Mouse (Mus musculus) limb, embryonic 14.5 days (tissue): Measurements from ENCODE around the gene Fbn1. TPM values are rescaled to one million over a fixed set of nuclear protein-coding genes. Genes with fewer than 3 reads are reported as not detected.

Experiments used
- ATAC-seq: fragments of 200-750 bp; cut with Nextera tagmentation; 2 replicates; pipeline ENCODE4 v1.8.0; 2017; ENCODE audit warnings: low read depth, moderate number of reproducible peaks, moderate TSS enrichment; ENCODE audit not compliant: low FRiP score
- DNase-seq: peaks from one replicate; pipeline ENCODE4 v3.0.0-alpha.2; 2015; ENCODE audit warnings: low spot score
- H3K27ac ChIP-seq: fragments of 300-500 bp; sonication (generic); replicated peaks from 2 replicates; pipeline ENCODE4 v1.5.1; 2014; ENCODE audit warnings: low read depth, mild to moderate bottlenecking, low read length, moderate library complexity, mixed read lengths
- H3K27me3 ChIP-seq: fragments of 300-500 bp; sonication (generic); 2 replicates; pipeline ENCODE4 v1.6.1; 2014; ENCODE audit warnings: low read length, mixed read lengths; ENCODE audit not compliant: control insufficient read depth, insufficient read depth
- H3K36me3 ChIP-seq: fragments of 300-500 bp; sonication (generic); 2 replicates; pipeline ENCODE4 v1.6.1; 2014; ENCODE audit warnings: mild to moderate bottlenecking, low read length, moderate library complexity, mixed read lengths; ENCODE audit not compliant: control insufficient read depth, insufficient read depth
- H3K4me1 ChIP-seq: fragments of 300-500 bp; sonication (generic); 2 replicates; pipeline ENCODE4 v1.6.1; 2014; ENCODE audit warnings: antibody characterized with exemption, low read length, mixed read lengths; ENCODE audit not compliant: control insufficient read depth, insufficient read depth
- H3K4me2 ChIP-seq: fragments of 300-500 bp; sonication (generic); replicated peaks from 2 replicates; pipeline ENCODE4 v1.6.1; 2014; ENCODE audit warnings: low read depth, mild to moderate bottlenecking, low read length, moderate library complexity; ENCODE audit not compliant: severe bottlenecking
- H3K4me3 ChIP-seq: fragments of 300-500 bp; sonication (generic); replicated peaks from 2 replicates; pipeline ENCODE4 v1.5.1; 2014; ENCODE audit warnings: low read length
- H3K9ac ChIP-seq: fragments of 300-500 bp; sonication (generic); 2 replicates; pipeline ENCODE4 v1.6.1; 2014; ENCODE audit warnings: mild to moderate bottlenecking, low read depth, low read length, moderate library complexity; ENCODE audit not compliant: severe bottlenecking
- H3K9me3 ChIP-seq: fragments of 300-500 bp; sonication (generic); 2 replicates; pipeline ENCODE4 v1.6.1; 2016; ENCODE audit warnings: low read length; ENCODE audit not compliant: control insufficient read depth
- POLR2A ChIP-seq: fragments of 200-500 bp; IDR thresholded peaks from 2 replicates; pipeline ENCODE4 v1.8.0; 2012; ENCODE audit warnings: inconsistent platforms, mild to moderate bottlenecking, moderate library complexity, borderline replicate concordance; ENCODE audit not compliant: insufficient read depth, insufficient read length; ENCODE audit errors: extremely low read depth
- WGBS: fragments of 180-500 bp; shearing (Covaris S2); extraction: QIAGEN DNeasy Blood & Tissue Kit; methylation state at CpG from one replicate; pipeline ENCODE4 v1.1.7; 2014; 5-methylcytosine and 5-hydroxymethylcytosine counted together
- polyA plus RNA-seq, 2 experiments: library from polyadenylated mRNA; depleted of rRNA in 1 of 2; stranded (reverse) in 1 of 2; unstranded in 1 of 2; fragments of >200 nt; fragmentation: Nextera tagmentation in 1 of 2; extraction: Ambion mirVana in 1 of 2; gene quantifications; 2 replicates each; pipeline versions ENCODE4 v1.2.1 to v1.2.3; 2012 to 2014

The Fbn1 gene
- polyA plus RNA-seq, 2 experiments = 31.4 to 49.4 TPM

DNA sequence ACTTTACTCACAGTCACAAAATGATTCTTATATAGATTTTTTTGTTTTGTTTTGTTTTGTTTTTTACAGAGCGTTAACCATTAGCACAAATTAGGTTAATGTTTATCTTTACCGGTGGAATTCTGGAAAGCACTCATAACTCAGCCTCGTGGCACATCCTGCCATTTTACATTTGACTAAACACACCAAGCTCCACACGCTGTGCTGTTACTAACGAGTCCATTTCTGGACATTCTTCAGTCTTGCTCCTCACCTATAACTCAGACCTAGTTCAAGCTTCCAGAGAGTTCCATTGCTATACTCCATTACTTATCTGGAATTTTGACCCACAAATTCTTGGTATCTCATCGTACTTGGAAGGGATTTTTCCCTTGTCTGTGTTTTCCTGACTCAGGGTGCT is 116.2 kb downstream of the Fbn1 start:
- WGBS = 75% methylated on average over 6 of the region's 6 CpGs

GRCm38 (mm10) chr2:125389796-125390195 is 118.0 kb downstream of the Fbn1 start:
- Histone ChIP-seq H3K4me2 (no peak overlapping the region), H3K27ac (no peak overlapping the region), H3K4me3 (no peak overlapping the region), H3K9me3 (no peaks in the 10 kb centered on the region), H3K9ac (no peak overlapping the region), H3K36me3 (peaks cover 38% of the 10 kb centered on the region), H3K4me1 (no peaks in the 10 kb centered on the region), H3K27me3 (no peaks in the 10 kb centered on the region)
- no peak for DNase-seq
- 94% methylated on average over 10 of the region's 10 CpGs for WGBS
- no peak for ATAC-seq
- no peak for TF ChIP-seq POLR2A

More for the DNA sequence above, 116.2 kb downstream of the Fbn1 start:
- DNase-seq = no peak
- Histone ChIP-seq H3K9ac (no peak overlapping the region), H3K27me3 (no peaks in the 10 kb centered on the region), H3K36me3 (peaks cover 43% of the 10 kb centered on the region), H3K4me1 (no peaks in the 10 kb centered on the region), H3K27ac (no peak overlapping the region), H3K4me2 (no peak overlapping the region), H3K4me3 (no peak overlapping the region), H3K9me3 (no peaks in the 10 kb centered on the region)
- TF ChIP-seq POLR2A = no peak
- no peak for ATAC-seq

DNA sequence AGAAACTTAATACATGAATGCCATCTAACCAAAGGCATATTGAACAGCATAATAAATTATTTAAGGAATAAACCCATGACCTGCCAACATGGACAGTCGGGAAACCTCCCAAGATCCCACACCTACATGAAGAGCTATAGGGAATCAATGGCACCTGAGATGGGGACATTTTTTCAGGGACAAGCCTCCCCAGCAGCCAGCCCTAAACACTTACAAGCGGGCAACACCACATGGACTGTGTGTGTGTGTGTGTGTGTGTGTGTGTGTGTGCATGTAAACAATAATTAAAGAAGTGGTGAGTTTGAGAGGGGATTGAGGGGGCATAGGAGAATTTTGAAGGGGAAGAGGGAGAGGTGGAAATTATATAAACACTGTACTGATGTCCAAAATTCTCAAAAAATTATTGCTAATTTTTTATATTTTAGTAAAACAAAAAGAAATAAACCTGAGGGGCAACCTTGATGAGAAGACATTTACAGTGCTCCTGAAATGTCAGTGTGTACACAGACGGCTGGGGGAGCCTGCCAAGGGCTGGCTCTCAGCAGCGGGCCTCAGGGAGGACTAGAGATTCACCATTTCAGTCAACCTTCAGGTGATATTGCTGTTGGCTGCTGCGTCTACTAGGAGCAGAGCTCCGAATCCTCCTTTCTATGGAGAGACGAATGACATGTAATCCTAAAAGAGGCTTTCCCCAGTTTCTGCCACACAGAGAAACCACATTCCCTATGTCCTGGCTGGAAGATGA is 121.4 kb downstream of the Fbn1 start:
- DNase-seq = no peak
- H3K9me3 ChIP-seq = no peaks in the 10 kb centered on the region
- H3K36me3 ChIP-seq = peaks cover 47% of the 10 kb centered on the region

GRCm38 (mm10) chr2:125384941-125385340 is 122.9 kb downstream of the Fbn1 start:
- DNase-seq = no peak
- H3K4me2 ChIP-seq = no peak overlapping the region
- ATAC-seq = no peak
- H3K9me3 ChIP-seq = no peaks in the 10 kb centered on the region
- WGBS = 72% methylated on average over 4 of the region's 4 CpGs
- no peaks in the 10 kb centered on the region for H3K27me3 ChIP-seq
- H3K4me1 ChIP-seq = no peaks in the 10 kb centered on the region
- no peak overlapping the region for H3K4me3 ChIP-seq
- no peak overlapping the region for H3K9ac ChIP-seq
- no peak overlapping the region for H3K27ac ChIP-seq
- H3K36me3 ChIP-seq = peaks cover 53% of the 10 kb centered on the region
- TF ChIP-seq POLR2A = no peak

More for the DNA sequence above, 121.4 kb downstream of the Fbn1 start:
- Histone ChIP-seq H3K4me2 (no peak overlapping the region), H3K4me1 (no peaks in the 10 kb centered on the region), H3K27me3 (no peaks in the 10 kb centered on the region), H3K27ac (no peak overlapping the region), H3K4me3 (no peak overlapping the region), H3K9ac (no peak overlapping the region)
- TF ChIP-seq POLR2A = no peak
- ATAC-seq = no peak
- 83% methylated on average over 7 of the region's 7 CpGs for WGBS

GRCm38 (mm10) chr2:125384415-125384814 is 123.4 kb downstream of the Fbn1 start:
- Histone ChIP-seq H3K27me3 (no peaks in the 10 kb centered on the region), H3K36me3 (peaks cover 53% of the 10 kb centered on the region), H3K27ac (no peak overlapping the region), H3K4me2 (no peak overlapping the region), H3K4me3 (no peak overlapping the region), H3K9ac (no peak overlapping the region), H3K4me1 (no peaks in the 10 kb centered on the region), H3K9me3 (no peaks in the 10 kb centered on the region)
- WGBS = 89% methylated on average over 6 of the region's 6 CpGs
- DNase-seq (no peak), ATAC-seq (no peak)
- no peak for TF ChIP-seq POLR2A

DNA sequence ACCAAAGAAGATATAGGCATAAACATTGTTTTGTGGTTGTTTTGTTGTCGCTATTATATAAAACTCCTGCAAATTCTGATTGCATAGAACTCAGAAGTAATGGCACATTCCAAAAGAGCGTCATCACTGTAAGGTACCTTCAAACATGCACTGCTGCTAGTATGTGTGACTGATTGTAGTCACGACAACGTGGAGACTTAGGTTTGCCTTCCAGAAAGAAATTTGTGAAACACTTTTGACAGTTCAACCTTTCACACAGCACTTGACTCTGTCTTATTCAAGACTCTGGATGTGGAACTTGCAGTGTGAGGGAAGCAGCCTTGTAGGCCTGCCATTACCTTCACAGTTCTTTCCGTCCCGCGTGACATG is 124.5 kb downstream of the Fbn1 start:
- no peak for ATAC-seq
- 90% methylated on average over 7 of the region's 7 CpGs for WGBS
- TF ChIP-seq POLR2A = no peak
- Histone ChIP-seq H3K27me3 (no peaks in the 10 kb centered on the region), H3K9me3 (no peaks in the 10 kb centered on the region), H3K36me3 (peaks cover 53% of the 10 kb centered on the region), H3K4me2 (no peak overlapping the region), H3K4me1 (no peaks in the 10 kb centered on the region), H3K27ac (no peak overlapping the region), H3K4me3 (no peak overlapping the region), H3K9ac (no peak overlapping the region)
- DNase-seq = no peak
